Mouse (Mus musculus) heart, embryonic 15.5 days (tissue): Measurements from ENCODE around the gene D7Ertd443e. TPM values are rescaled to one million over a fixed set of nuclear protein-coding genes. Genes with fewer than 3 reads are reported as not detected.

ENCODE experiments used
- ATAC-seq: fragments of 200-750 bp; cut with Nextera tagmentation; replicated peaks from 2 replicates; pipeline ENCODE4 v1.8.0; 2017; ENCODE audit warnings: low read depth, moderate TSS enrichment; ENCODE audit not compliant: insufficient number of reproducible peaks, insufficient read depth, low FRiP score
- H3K27ac ChIP-seq: fragments of 300-500 bp; sonication (generic); 2 replicates; pipeline ENCODE4 v1.5.1; 2015; ENCODE audit warnings: mild to moderate bottlenecking, inconsistent platforms
- H3K27me3 ChIP-seq: fragments of 300-500 bp; sonication (generic); 2 replicates; pipeline ENCODE4 v1.6.1; 2015; ENCODE audit warnings: inconsistent platforms
- H3K36me3 ChIP-seq: fragments of 300-500 bp; sonication (generic); 2 replicates; pipeline ENCODE4 v1.6.1; 2015; ENCODE audit warnings: mild to moderate bottlenecking, inconsistent platforms
- H3K4me1 ChIP-seq: fragments of 300-500 bp; sonication (generic); replicated peaks from 2 replicates; pipeline ENCODE4 v1.6.1; 2015; ENCODE audit warnings: inconsistent platforms
- H3K4me2 ChIP-seq: fragments of 300-500 bp; sonication (generic); 2 replicates; pipeline ENCODE4 v1.6.1; 2015; ENCODE audit warnings: inconsistent platforms, mild to moderate bottlenecking, moderate library complexity
- H3K4me3 ChIP-seq: fragments of 300-500 bp; sonication (generic); 2 replicates; pipeline ENCODE4 v1.5.1; 2015; ENCODE audit warnings: mild to moderate bottlenecking, inconsistent platforms
- H3K9ac ChIP-seq: fragments of 300-500 bp; sonication (generic); 2 replicates; pipeline ENCODE4 v1.6.1; 2015; ENCODE audit warnings: mild to moderate bottlenecking, inconsistent platforms
- H3K9me3 ChIP-seq: fragments of 300-500 bp; sonication (generic); replicated peaks from 2 replicates; pipeline ENCODE4 v1.6.1; 2016; ENCODE audit warnings: inconsistent platforms
- WGBS: fragments of 180-500 bp; shearing (Covaris S2); methylation state at CpG from one replicate; pipeline ENCODE4 v1.1.7; 2015; ENCODE audit warnings: mixed read lengths; 5-methylcytosine and 5-hydroxymethylcytosine counted together
- polyA plus RNA-seq: library from polyadenylated mRNA; unstranded; fragments of >200 nt; fragmentation: Nextera tagmentation; extraction: Ambion mirVana; gene quantifications from 2 replicates; pipeline ENCODE4 v1.2.1, GENCODE M21; 2015

Gene D7Ertd443e
- polyA plus RNA-seq, 1 experiment from 2014 or later, result 0.18 TPM

DNA sequence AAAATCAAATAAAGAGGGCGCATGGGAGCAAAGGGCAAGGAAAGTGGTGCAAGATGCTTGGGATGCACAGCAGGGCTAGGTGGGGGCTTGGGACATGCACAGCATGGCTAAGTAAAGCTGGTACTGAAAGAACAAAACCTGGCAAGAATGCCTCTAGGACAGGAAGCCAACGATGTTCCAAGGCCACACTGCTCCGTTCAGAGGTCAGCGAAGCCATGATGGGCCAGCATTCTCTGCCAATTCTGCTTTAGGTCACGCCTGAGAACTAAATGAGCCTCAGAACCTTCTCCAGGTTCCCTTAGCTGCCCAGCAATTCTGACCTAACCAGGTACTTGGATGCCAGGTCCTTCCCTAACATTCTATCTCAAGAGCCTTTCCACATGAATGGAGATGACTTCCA lies 13.2 kb downstream of the D7Ertd443e start:
- Histone ChIP-seq H3K4me3 (no peak overlapping the region), H3K4me1 (peaks cover 5% of the 10 kb centered on the region; the same call in 1 of the 2 replicates), H3K4me2 (no peak overlapping the region), H3K9ac (no peak overlapping the region), H3K9me3 (no peaks in the 10 kb centered on the region), H3K27ac (no peak overlapping the region), H3K27me3 (no peaks in the 10 kb centered on the region), H3K36me3 (no peaks in the 10 kb centered on the region)
- no peak for ATAC-seq
- 47% methylated on average over 5 of the region's 5 CpGs for WGBS

DNA sequence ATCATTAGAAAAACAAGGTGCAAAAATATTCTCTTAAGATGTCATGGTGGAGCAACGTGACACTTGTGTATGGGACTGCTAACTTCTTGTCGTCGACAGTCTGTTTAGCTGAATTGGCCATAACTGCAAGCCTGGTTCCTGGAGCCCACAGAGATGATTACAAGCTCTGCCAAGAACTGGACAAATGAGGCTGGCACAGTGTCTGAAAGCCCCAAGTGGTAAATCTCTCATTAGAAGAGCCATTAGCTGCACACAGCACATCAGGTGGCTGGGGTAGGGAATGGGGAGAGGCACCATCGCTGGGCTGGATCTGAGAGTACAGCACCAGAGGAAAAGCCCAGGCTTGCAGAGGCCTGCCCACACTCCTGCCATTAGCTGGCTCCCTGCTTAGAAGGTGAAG lies 16.2 kb downstream of the D7Ertd443e start:
- WGBS, result 79% methylated on average over 4 of the region's 4 CpGs
- H3K36me3 ChIP-seq, result no peaks in the 10 kb centered on the region
- no peaks in the 10 kb centered on the region for H3K4me1 ChIP-seq
- no peak for ATAC-seq
- no peak overlapping the region for H3K4me2 ChIP-seq
- H3K4me3 ChIP-seq, result no peak overlapping the region
- no peaks in the 10 kb centered on the region for H3K27me3 ChIP-seq
- no peak overlapping the region for H3K9ac ChIP-seq
- no peaks in the 10 kb centered on the region for H3K9me3 ChIP-seq
- no peak overlapping the region for H3K27ac ChIP-seq

DNA sequence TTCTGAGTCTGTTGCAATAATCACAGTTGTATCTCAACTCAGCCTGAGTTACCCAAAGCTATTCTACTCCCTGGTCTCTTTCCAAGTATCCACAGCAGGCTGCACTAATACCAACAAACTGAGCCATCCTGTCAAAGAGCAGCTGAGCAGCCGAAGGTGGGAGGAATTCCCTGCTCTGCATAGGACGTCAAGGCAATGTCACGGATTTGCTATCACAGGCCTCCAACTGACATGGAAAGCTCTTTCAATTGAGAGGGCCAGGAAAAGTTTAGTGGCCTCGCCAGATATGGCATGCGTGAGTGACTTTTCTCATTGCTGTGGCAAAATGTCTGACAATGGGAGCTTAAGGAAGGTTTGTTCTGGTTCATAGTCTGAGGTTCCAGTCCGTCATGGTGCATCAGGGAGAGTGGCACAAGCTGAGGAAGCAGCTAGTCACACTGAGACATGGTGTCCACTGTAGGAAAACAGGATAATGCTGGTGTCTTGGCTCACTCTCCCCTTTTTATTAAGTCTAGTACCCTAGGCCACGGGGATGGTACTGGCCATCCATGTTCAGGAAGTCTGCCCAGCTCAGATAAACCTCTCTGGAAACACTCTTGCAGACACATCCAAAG lies 23.1 kb downstream of the D7Ertd443e start:
- no peak for ATAC-seq
- no peaks in the 10 kb centered on the region for H3K4me1 ChIP-seq
- 64% methylated on average over 7 of the region's 7 CpGs for WGBS
- no peak overlapping the region for H3K4me2 ChIP-seq
- no peaks in the 10 kb centered on the region for H3K36me3 ChIP-seq
- H3K4me3 ChIP-seq, result no peak overlapping the region
- H3K9me3 ChIP-seq, result no peaks in the 10 kb centered on the region
- no peaks in the 10 kb centered on the region for H3K27me3 ChIP-seq
- H3K9ac ChIP-seq, result no peak overlapping the region
- no peak overlapping the region for H3K27ac ChIP-seq

DNA sequence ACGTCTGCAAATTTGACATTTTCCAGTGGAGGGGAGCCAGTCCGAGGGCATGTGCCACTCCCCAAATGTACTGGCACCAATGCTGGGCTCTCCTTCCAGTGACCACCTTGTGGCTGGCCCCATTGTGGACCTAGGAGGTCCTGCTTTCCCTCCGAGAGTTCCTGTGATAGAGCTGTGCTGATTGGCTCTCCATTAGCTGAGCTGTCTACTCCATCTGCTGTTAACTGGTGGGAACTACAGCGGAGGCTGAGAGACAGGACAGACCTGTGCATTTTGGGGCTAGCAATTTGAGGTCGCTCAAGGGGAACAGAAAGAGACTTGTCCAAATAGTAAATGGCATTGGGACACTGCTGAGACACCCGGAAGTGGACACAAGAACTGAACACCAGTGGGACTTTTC lies 36.6 kb downstream of the D7Ertd443e start:
- H3K27me3 ChIP-seq, result no peaks in the 10 kb centered on the region
- no peaks in the 10 kb centered on the region for H3K9me3 ChIP-seq
- H3K9ac ChIP-seq, result no peak overlapping the region
- no peaks in the 10 kb centered on the region for H3K4me1 ChIP-seq
- no peak for ATAC-seq
- H3K4me2 ChIP-seq, result no peak overlapping the region
- H3K27ac ChIP-seq, result no peak overlapping the region
- H3K36me3 ChIP-seq, result no peaks in the 10 kb centered on the region
- H3K4me3 ChIP-seq, result no peak overlapping the region
- 23% methylated on average over 6 of the region's 6 CpGs for WGBS

DNA sequence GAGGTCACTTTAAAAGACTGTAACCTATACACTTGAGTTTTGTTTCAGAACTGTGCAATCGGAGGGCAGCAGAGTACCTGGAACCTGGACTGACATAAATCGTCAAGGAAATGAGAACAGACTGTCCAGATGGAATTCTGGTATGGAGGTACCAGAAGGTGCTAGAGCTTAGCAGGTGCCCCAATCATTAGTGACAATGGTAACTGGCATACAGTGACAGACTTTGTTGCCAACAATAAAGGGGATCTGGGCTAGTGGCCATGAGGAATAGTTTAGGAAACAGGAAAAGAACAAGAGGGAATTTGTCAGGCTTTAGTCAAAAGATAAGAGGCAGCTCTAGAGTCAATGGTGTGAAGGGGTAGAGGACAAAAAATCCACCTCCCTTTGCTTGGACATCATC lies 43.3 kb downstream of the D7Ertd443e start:
- Histone ChIP-seq H3K36me3 (no peaks in the 10 kb centered on the region), H3K4me3 (no peak overlapping the region), H3K9me3 (no peaks in the 10 kb centered on the region), H3K4me1 (no peaks in the 10 kb centered on the region), H3K9ac (no peak overlapping the region), H3K4me2 (no peak overlapping the region), H3K27ac (no peak overlapping the region), H3K27me3 (no peaks in the 10 kb centered on the region)
- no peak for ATAC-seq
- WGBS, result 81% methylated on average over 2 of the region's 2 CpGs

DNA sequence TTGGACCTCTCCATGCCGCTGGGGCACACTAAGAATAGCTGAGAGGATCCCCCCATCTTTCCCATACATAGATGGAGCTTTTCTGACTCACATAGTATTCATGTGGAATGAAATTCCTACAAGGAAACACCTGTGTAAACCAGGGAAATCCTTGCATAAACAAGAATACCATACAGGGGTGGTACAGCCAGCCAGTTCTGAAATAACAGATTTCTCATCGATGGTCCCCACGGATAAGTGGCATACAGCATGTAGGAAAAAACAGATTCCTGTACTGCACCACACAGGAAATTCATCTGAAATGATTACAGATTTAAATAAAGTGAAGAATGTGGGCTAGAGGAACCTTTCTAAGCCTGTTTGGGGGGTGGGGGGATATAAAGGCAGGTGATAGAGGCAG lies 49.5 kb downstream of the D7Ertd443e start:
- H3K9me3 ChIP-seq, result no peaks in the 10 kb centered on the region
- H3K27ac ChIP-seq, result no peak overlapping the region
- ATAC-seq, result no peak
- no peaks in the 10 kb centered on the region for H3K4me1 ChIP-seq
- no peak overlapping the region for H3K4me3 ChIP-seq
- H3K36me3 ChIP-seq, result no peaks in the 10 kb centered on the region
- WGBS, result 68% methylated on average over 3 of the region's 3 CpGs
- H3K4me2 ChIP-seq, result no peak overlapping the region
- no peaks in the 10 kb centered on the region for H3K27me3 ChIP-seq
- H3K9ac ChIP-seq, result no peak overlapping the region

DNA sequence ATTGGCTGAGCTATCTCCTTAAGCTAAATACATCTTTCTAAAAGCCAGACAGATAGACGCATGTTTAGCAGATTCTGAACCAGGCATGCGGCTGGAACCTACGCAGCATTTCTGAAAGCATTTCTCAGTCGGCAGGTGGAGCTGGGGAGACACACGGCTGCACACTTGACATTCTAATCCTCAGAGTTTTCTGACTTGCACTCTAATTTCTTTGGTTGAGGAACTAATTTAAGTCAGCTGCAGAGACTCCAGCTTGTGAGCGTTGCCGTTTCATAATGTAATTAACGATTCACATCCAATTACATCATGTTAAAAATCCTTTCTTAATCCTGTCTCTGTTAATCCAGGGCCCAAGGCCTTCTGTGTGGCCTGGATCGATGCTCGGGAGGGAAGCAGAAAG lies 64.5 kb downstream of the D7Ertd443e start:
- WGBS, result 74% methylated on average over 10 of the region's 10 CpGs
- H3K4me2 ChIP-seq, result no peak overlapping the region
- H3K27me3 ChIP-seq, result no peaks in the 10 kb centered on the region
- ATAC-seq, result no peak
- no peak overlapping the region for H3K27ac ChIP-seq
- no peak overlapping the region for H3K4me3 ChIP-seq
- H3K9me3 ChIP-seq, result no peaks in the 10 kb centered on the region
- no peaks in the 10 kb centered on the region for H3K36me3 ChIP-seq
- H3K9ac ChIP-seq, result no peak overlapping the region
- no peaks in the 10 kb centered on the region for H3K4me1 ChIP-seq

DNA sequence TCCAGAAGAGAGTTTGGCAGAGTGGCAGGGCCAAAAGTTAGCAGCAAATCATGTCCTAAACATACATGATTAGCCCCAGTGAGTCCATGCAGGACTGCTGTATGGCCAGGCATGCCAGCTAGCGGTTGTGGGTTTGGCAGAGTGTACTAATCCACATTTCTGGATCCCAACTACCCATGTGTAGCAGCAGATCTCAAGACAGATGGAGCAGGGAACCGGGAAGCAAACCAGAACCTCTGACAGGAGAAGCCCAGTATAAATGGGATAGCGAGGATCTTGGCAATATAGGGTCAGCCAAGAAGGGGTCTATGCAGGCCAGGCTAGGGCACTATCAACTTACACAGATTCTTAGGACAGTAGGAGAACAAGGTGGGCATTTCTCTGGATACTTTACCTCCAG lies 83.4 kb downstream of the D7Ertd443e start:
- no peak for ATAC-seq

DNA sequence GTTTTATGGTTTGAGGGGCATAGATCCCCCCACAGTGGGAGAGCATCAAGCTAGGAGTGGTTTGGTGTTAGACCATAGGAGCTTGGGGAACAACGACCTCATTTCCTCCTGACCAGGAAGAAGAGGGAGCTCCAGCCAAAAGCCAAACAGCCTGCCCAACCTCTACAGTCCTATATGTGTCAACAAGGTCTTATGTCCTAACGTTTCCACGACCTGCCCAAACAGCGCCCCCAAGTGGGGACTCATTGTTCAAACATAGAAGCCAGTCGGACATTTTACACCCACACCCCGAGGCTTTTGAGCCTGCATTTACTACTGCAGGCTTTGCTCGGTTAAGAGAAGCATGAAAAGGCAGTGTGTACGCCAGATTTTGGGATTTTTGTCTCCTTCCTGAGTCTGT lies 84.2 kb downstream of the D7Ertd443e start:
- Histone ChIP-seq H3K4me3 (no peak overlapping the region), H3K27ac (no peak overlapping the region)
- WGBS, result 38% methylated on average over 8 of the region's 8 CpGs

More for the DNA sequence above, 83.4 kb downstream of the D7Ertd443e start:
- WGBS, result 81% methylated on average over 3 of the region's 3 CpGs
- Histone ChIP-seq H3K4me1 (no peaks in the 10 kb centered on the region), H3K36me3 (no peaks in the 10 kb centered on the region), H3K27me3 (no peaks in the 10 kb centered on the region), H3K27ac (no peak overlapping the region), H3K9ac (no peak overlapping the region), H3K4me2 (no peak overlapping the region), H3K9me3 (no peaks in the 10 kb centered on the region), H3K4me3 (no peak overlapping the region)

DNA sequence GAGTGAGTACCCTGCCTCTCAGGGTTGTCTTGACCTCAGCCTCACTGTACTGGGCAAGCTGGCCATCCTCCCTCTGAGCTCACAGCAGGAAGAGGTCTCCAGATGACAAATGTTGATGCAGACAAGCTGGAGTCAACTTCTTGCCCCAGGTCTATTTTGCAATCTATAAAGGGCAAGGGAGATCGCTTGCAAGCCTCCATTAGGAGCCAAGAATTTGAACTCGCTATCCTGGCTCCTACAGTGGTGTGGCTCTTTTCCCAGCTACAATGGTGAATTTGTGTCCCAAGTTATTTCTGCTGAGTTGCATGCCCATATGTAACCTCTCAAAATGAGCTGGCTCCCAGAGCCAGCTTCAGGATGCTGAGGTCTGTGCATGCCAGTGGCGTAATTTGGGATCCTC lies 92.7 kb downstream of the D7Ertd443e start:
- no peaks in the 10 kb centered on the region for H3K9me3 ChIP-seq
- no peaks in the 10 kb centered on the region for H3K27me3 ChIP-seq
- no peaks in the 10 kb centered on the region for H3K36me3 ChIP-seq
- H3K9ac ChIP-seq, result no peak overlapping the region
- no peak overlapping the region for H3K4me3 ChIP-seq
- H3K27ac ChIP-seq, result no peak overlapping the region
- no peak for ATAC-seq
- WGBS, result 78% methylated on average over 3 of the region's 3 CpGs
- no peak overlapping the region for H3K4me2 ChIP-seq
- peaks cover 4% of the 10 kb centered on the region; the same call in 1 of the 2 replicates for H3K4me1 ChIP-seq

More for the DNA sequence above, 84.2 kb downstream of the D7Ertd443e start:
- Histone ChIP-seq H3K4me1 (no peaks in the 10 kb centered on the region), H3K9me3 (no peaks in the 10 kb centered on the region), H3K4me2 (no peak overlapping the region), H3K36me3 (no peaks in the 10 kb centered on the region), H3K9ac (no peak overlapping the region), H3K27me3 (no peaks in the 10 kb centered on the region)
- no peak for ATAC-seq

DNA sequence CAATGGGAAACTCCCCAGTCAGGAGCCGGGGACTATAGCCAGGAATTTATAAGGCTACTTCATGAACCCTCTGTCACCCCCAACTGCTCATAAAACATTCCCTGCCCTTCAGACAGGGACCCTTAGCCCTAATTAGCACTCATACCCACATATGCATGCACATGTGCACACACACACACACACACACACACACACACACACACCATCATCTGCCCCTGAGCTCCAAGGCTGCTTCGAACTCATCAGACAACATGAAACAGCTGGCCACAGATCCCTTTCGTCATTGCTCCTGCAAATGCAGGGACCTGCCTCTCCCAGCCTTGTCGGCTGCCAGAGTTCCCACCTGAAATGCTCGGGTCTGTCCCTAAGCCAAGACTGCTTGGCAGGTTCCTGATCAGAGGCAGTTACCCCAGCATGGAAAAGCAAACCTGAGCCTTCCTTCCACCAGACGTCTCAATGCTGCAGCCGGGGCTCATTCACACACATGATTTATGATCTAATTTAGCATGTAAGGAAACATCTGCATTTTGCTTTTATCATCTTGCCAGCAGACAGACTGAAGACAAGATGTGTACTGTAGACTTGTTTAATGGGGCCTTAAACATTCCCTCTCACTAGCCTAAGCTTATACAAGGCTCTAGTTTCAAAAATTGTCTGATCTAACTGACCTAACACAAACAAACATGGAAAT lies 95.7 kb downstream of the D7Ertd443e start:
- 56% methylated on average over 7 of the region's 7 CpGs for WGBS
- H3K4me1 ChIP-seq, result peaks cover 9% of the 10 kb centered on the region

DNA sequence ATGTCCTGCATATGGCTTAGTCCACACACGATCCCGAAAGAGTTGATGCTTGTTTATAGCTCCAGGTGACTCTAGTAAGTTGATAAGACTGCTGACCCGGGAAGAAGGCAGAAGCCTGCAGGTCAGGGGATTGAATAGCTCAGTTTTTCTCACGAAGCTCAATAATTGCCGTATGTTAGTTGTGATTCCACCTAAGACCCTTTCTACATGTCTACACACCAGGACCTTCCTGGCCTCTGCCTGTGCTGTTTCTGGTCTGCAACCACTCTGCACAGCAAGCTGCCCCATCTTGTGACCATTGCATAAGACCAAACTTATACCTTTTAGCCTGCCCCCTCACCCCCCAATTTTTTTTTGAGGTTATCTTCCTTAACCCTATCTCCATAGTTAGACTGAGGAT lies 96.3 kb downstream of the D7Ertd443e start:
- Histone ChIP-seq H3K4me3 (no peak overlapping the region), H3K4me2 (no peak overlapping the region), H3K9ac (no peak overlapping the region), H3K4me1 (peaks cover 9% of the 10 kb centered on the region), H3K9me3 (no peaks in the 10 kb centered on the region), H3K27me3 (no peaks in the 10 kb centered on the region), H3K27ac (no peak overlapping the region), H3K36me3 (no peaks in the 10 kb centered on the region)
- no peak for ATAC-seq
- WGBS, result 90% methylated on average over 5 of the region's 5 CpGs

More for the DNA sequence above, 95.7 kb downstream of the D7Ertd443e start:
- no peak overlapping the region for H3K4me3 ChIP-seq
- H3K27me3 ChIP-seq, result no peaks in the 10 kb centered on the region
- H3K27ac ChIP-seq, result no peak overlapping the region
- H3K9ac ChIP-seq, result no peak overlapping the region
- no peak for ATAC-seq
- no peak overlapping the region for H3K4me2 ChIP-seq
- no peaks in the 10 kb centered on the region for H3K9me3 ChIP-seq
- no peaks in the 10 kb centered on the region for H3K36me3 ChIP-seq
